Mouse (Mus musculus): ENCODE measurements at regions not wholly inside any gene's neighbourhood (a gene's known extent, or its start where the extent isn't known, plus 50 kb on each side); places are given as distances from the start of the nearest gene placed in this dataset.

GRCm38 (mm10) chr12:119070446-119070845, 104.2 kb upstream of the Abcb5 start:
- Histone ChIP-seq H3K36me3 (no peaks in the 10 kb centered on the region), H3K9ac (replicated peaks) (no peak overlapping the region), H3K4me1 (peaks cover 6% of the 10 kb centered on the region; the same call in 1 of the 2 replicates), H3K4me2 (replicated peaks) (no peak overlapping the region), H3K27ac (replicated peaks) (no peak overlapping the region), H3K4me3 (no peak overlapping the region), H3K27me3 (no peaks in the 10 kb centered on the region), H3K9me3 (no peaks in the 10 kb centered on the region)
- 35% methylated on average over 1 of the region's 1 CpGs for WGBS
- no peak for ATAC-seq (ENCODE audit: low FRiP score, low read depth)

- no peak overlapping the region for H3K9ac ChIP-seq (replicated peaks)
- H3K4me3 ChIP-seq = no peak overlapping the region
- no peaks in the 10 kb centered on the region for H3K27me3 ChIP-seq
- no peak for ATAC-seq (ENCODE audit: low FRiP score, low read depth)
- no peak overlapping the region for H3K4me2 ChIP-seq (replicated peaks)
- H3K9me3 ChIP-seq = no peaks in the 10 kb centered on the region
- WGBS = 85% methylated on average over 3 of the region's 3 CpGs
- H3K4me1 ChIP-seq = 0 out of 2 replicates have a peak, but pooled peaks cover 1% of the 10 kb centered on the region
- H3K27ac ChIP-seq (replicated peaks) = no peak overlapping the region
- no peaks in the 10 kb centered on the region for H3K36me3 ChIP-seq
Measured at GRCm38 (mm10) chr12:119069747-119070146, 103.5 kb upstream of the Abcb5 start.

GRCm38 (mm10) chr12:119068079-119068478, 101.9 kb upstream of the Abcb5 start:
- no peaks in the 10 kb centered on the region for H3K27me3 ChIP-seq
- no peak overlapping the region for H3K27ac ChIP-seq (replicated peaks)
- H3K4me3 ChIP-seq = no peak overlapping the region
- H3K4me1 ChIP-seq = no peaks in the 10 kb centered on the region
- WGBS = 93% methylated on average over 2 of the region's 2 CpGs
- ATAC-seq (ENCODE audit: low FRiP score, low read depth) = no peak
- no peak overlapping the region for H3K4me2 ChIP-seq (replicated peaks)
- no peaks in the 10 kb centered on the region for H3K36me3 ChIP-seq
- H3K9me3 ChIP-seq = no peaks in the 10 kb centered on the region
- H3K9ac ChIP-seq (replicated peaks) = no peak overlapping the region

- WGBS = 76% methylated on average over 2 of the region's 2 CpGs
- no peaks in the 10 kb centered on the region for H3K27me3 ChIP-seq
- no peak overlapping the region for H3K4me3 ChIP-seq
- no peak overlapping the region for H3K27ac ChIP-seq (replicated peaks)
- H3K4me1 ChIP-seq = no peaks in the 10 kb centered on the region
- no peak overlapping the region for H3K4me2 ChIP-seq (replicated peaks)
- H3K9me3 ChIP-seq = no peaks in the 10 kb centered on the region
- H3K36me3 ChIP-seq = no peaks in the 10 kb centered on the region
- H3K9ac ChIP-seq (replicated peaks) = no peak overlapping the region
- ATAC-seq (ENCODE audit: low FRiP score, low read depth) = no peak
Measured at GRCm38 (mm10) chr12:119062931-119063330, 96.7 kb upstream of the Abcb5 start.

GRCm38 (mm10) chr12:119062490-119062889, 96.3 kb upstream of the Abcb5 start:
- Histone ChIP-seq H3K36me3 (no peaks in the 10 kb centered on the region), H3K9ac (replicated peaks) (no peak overlapping the region), H3K4me1 (no peaks in the 10 kb centered on the region), H3K27ac (replicated peaks) (no peak overlapping the region), H3K27me3 (no peaks in the 10 kb centered on the region), H3K9me3 (no peaks in the 10 kb centered on the region), H3K4me2 (replicated peaks) (no peak overlapping the region), H3K4me3 (no peak overlapping the region)
- no peak for ATAC-seq (ENCODE audit: low FRiP score, low read depth)

- Histone ChIP-seq H3K4me1 (no peaks in the 10 kb centered on the region), H3K27me3 (no peaks in the 10 kb centered on the region)
Measured at GRCm38 (mm10) chr12:119054560-119054959, 88.3 kb upstream of the Abcb5 start.

GRCm38 (mm10) chr12:119051692-119052379, 85.6 kb upstream of the Abcb5 start:
- Histone ChIP-seq H3K27me3 (no peaks in the 10 kb centered on the region), H3K36me3 (no peaks in the 10 kb centered on the region), H3K9ac (replicated peaks) (no peak overlapping the region), H3K4me1 (no peaks in the 10 kb centered on the region), H3K4me2 (replicated peaks) (no peak overlapping the region), H3K27ac (replicated peaks) (no peak overlapping the region), H3K9me3 (no peaks in the 10 kb centered on the region), H3K4me3 (no peak overlapping the region)
- peak; percentile 89 for ATAC-seq (ENCODE audit: low FRiP score, low read depth)
- WGBS = 74% methylated on average over 2 of the region's 2 CpGs

More at GRCm38 (mm10) chr12:119054560-119054959, 88.3 kb upstream of the Abcb5 start:
- Histone ChIP-seq H3K9me3 (no peaks in the 10 kb centered on the region), H3K36me3 (no peaks in the 10 kb centered on the region), H3K9ac (replicated peaks) (no peak overlapping the region), H3K4me2 (replicated peaks) (no peak overlapping the region), H3K27ac (replicated peaks) (no peak overlapping the region), H3K4me3 (no peak overlapping the region)
- 70% methylated on average over 3 of the region's 3 CpGs for WGBS
- ATAC-seq (ENCODE audit: low FRiP score, low read depth) = no peak

- H3K4me2 ChIP-seq (replicated peaks) = no peak overlapping the region
- no peak for ATAC-seq (ENCODE audit: low FRiP score, low read depth)
- no peak overlapping the region for H3K9ac ChIP-seq (replicated peaks)
- H3K27me3 ChIP-seq = no peaks in the 10 kb centered on the region
- H3K9me3 ChIP-seq = no peaks in the 10 kb centered on the region
- no peak overlapping the region for H3K4me3 ChIP-seq
- no peaks in the 10 kb centered on the region for H3K4me1 ChIP-seq
- H3K36me3 ChIP-seq = no peaks in the 10 kb centered on the region
- WGBS = 91% methylated on average over 3 of the region's 3 CpGs
- no peak overlapping the region for H3K27ac ChIP-seq (replicated peaks)
Measured at GRCm38 (mm10) chr12:119038306-119038705, 72.1 kb upstream of the Abcb5 start.

GRCm38 (mm10) chr12:119034828-119035227, 68.6 kb upstream of the Abcb5 start:
- no peak overlapping the region for H3K4me3 ChIP-seq
- no peak overlapping the region for H3K9ac ChIP-seq (replicated peaks)
- ATAC-seq (ENCODE audit: low FRiP score, low read depth) = no peak
- H3K36me3 ChIP-seq = no peaks in the 10 kb centered on the region
- 86% methylated on average over 4 of the region's 4 CpGs for WGBS
- H3K4me1 ChIP-seq = no peaks in the 10 kb centered on the region
- H3K4me2 ChIP-seq (replicated peaks) = no peak overlapping the region
- H3K27me3 ChIP-seq = no peaks in the 10 kb centered on the region
- no peak overlapping the region for H3K27ac ChIP-seq (replicated peaks)
- H3K9me3 ChIP-seq = no peaks in the 10 kb centered on the region

GRCm38 (mm10) chr12:119028711-119029110, 62.5 kb upstream of the Abcb5 start:
- 77% methylated on average over 2 of the region's 2 CpGs for WGBS

GRCm38 (mm10) chr12:119028161-119028560, 61.9 kb upstream of the Abcb5 start:
- H3K27ac ChIP-seq (replicated peaks) = no peak overlapping the region

More at GRCm38 (mm10) chr12:119028711-119029110, 62.5 kb upstream of the Abcb5 start:
- no peaks in the 10 kb centered on the region for H3K27me3 ChIP-seq
- no peak overlapping the region for H3K9ac ChIP-seq (replicated peaks)
- H3K4me1 ChIP-seq = no peaks in the 10 kb centered on the region
- H3K27ac ChIP-seq (replicated peaks) = no peak overlapping the region
- H3K9me3 ChIP-seq = no peaks in the 10 kb centered on the region
- H3K36me3 ChIP-seq = no peaks in the 10 kb centered on the region
- H3K4me2 ChIP-seq (replicated peaks) = no peak overlapping the region
- no peak for ATAC-seq (ENCODE audit: low FRiP score, low read depth)
- no peak overlapping the region for H3K4me3 ChIP-seq

GRCm38 (mm10) chr12:119027701-119028100, 61.5 kb upstream of the Abcb5 start:
- 59% methylated on average over 4 of the region's 4 CpGs for WGBS

More at GRCm38 (mm10) chr12:119028161-119028560, 61.9 kb upstream of the Abcb5 start:
- Histone ChIP-seq H3K4me3 (no peak overlapping the region), H3K4me1 (no peaks in the 10 kb centered on the region), H3K9ac (replicated peaks) (no peak overlapping the region), H3K4me2 (replicated peaks) (no peak overlapping the region), H3K36me3 (no peaks in the 10 kb centered on the region), H3K9me3 (no peaks in the 10 kb centered on the region), H3K27me3 (no peaks in the 10 kb centered on the region)
- 59% methylated on average over 2 of the region's 2 CpGs for WGBS
- no peak for ATAC-seq (ENCODE audit: low FRiP score, low read depth)

GRCm38 (mm10) chr12:119026311-119026710, 60.1 kb upstream of the Abcb5 start:
- 0 out of 2 replicates have a peak, but pooled peaks have one; percentile 49 for ATAC-seq (ENCODE audit: low FRiP score, low read depth)
- WGBS = 51% methylated on average over 1 of the region's 1 CpGs
- no peaks in the 10 kb centered on the region for H3K27me3 ChIP-seq

More at GRCm38 (mm10) chr12:119027701-119028100, 61.5 kb upstream of the Abcb5 start:
- H3K36me3 ChIP-seq = no peaks in the 10 kb centered on the region
- ATAC-seq (ENCODE audit: low FRiP score, low read depth) = no peak
- no peaks in the 10 kb centered on the region for H3K9me3 ChIP-seq
- no peak overlapping the region for H3K4me2 ChIP-seq (replicated peaks)
- no peak overlapping the region for H3K4me3 ChIP-seq
- H3K27me3 ChIP-seq = no peaks in the 10 kb centered on the region
- H3K4me1 ChIP-seq = no peaks in the 10 kb centered on the region
- H3K9ac ChIP-seq (replicated peaks) = no peak overlapping the region
- H3K27ac ChIP-seq (replicated peaks) = no peak overlapping the region

More at GRCm38 (mm10) chr12:119026311-119026710, 60.1 kb upstream of the Abcb5 start:
- no peaks in the 10 kb centered on the region for H3K4me1 ChIP-seq
- H3K9me3 ChIP-seq = no peaks in the 10 kb centered on the region
- no peak overlapping the region for H3K4me2 ChIP-seq (replicated peaks)
- no peak overlapping the region for H3K4me3 ChIP-seq
- no peaks in the 10 kb centered on the region for H3K36me3 ChIP-seq
- H3K27ac ChIP-seq (replicated peaks) = no peak overlapping the region
- no peak overlapping the region for H3K9ac ChIP-seq (replicated peaks)
